Mouse (Mus musculus) Muller cell, postnatal 12 days (primary cell): ENCODE results near the gene Gpr63.
"Not testable (repeated sequence)": the region's sequence is repeated elsewhere in the genome, so short reads cannot be mapped to it uniquely, and the experiment has no call there.

Experiments used
- DNase-seq: peaks from one replicate; pipeline ENCODE4 v3.0.0-alpha.2; 2015; ENCODE audit errors: inconsistent ontology term

Gene Gpr63

DNA sequence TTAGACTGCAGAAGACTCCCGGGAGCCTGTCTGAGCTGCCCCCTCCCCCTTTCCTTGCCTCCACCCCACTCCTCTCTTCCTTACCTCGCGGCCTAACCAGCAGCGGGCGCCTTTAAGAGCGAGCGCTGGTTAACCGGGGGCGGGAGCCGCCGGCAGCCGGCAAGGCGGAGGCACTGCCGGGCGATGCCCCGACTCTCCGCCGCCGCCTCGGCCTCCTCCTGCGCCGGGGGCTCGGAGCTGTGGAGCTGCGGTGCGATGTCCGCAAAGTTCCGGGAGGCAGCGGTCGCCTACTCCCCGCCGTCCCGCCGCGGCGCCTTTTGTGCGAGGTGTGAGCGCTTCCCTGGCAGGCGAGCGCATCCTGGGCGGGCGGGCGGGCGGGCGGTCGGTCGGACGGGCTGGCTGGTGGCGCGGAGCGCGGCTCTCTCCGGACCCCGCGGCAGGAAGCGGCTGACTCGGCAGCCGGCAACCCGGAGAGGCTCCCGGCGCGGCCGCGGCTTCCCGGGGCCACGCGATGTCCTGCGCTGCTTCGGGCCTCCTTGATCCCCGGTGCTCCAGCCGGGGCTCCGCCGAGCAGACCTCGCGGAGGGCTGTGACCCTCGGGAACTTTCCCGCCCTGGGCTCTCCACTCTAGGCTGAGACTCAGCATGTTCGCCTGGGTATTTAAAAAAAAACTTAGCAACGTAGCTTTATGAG is at the start of gene Gpr63:
TSS of gene Gpr63 (plus strand) at position 109 of the 693 bp plus-strand sequence.
- DNase-seq: peak; percentile 86

- DNase-seq: no peak
These were observed 46.1 kb upstream of the Gpr63 start for GRCm38 (mm10) chr4:24920006-24920577.

DNA sequence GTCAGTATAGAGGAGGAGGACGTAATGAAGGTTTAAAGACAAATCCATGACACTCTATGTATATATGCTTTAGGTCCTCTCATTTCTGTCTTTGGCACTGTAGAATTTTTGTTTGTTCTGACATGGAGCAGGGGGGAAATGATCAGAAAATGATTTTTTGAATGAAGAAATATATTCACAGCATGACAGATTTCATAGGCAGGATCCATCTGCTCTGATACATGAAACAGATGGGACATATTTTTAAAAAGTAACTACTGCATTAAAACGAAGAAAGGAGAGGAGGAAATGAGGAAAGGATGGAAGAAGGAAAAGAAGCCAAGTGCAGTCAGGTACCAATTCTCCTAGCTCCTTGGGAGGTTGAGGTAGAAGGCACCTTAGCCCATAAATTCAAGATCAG is 41.5 kb upstream of the Gpr63 start:
- no peak for DNase-seq

- DNase-seq: peak; percentile 64
These were observed 37.9 kb upstream of the Gpr63 start for GRCm38 (mm10) chr4:24928260-24928780.

- peak; percentile 70 for DNase-seq
These were observed 37.3 kb upstream of the Gpr63 start for GRCm38 (mm10) chr4:24928926-24929325.

GRCm38 (mm10) chr4:24942728-24943424 is 23.3 kb upstream of the Gpr63 start:
- peak; percentile 3 for DNase-seq

- no peak for DNase-seq
These were observed 299 bp upstream of the Gpr63 start for GRCm38 (mm10) chr4:24965918-24966298.

DNA sequence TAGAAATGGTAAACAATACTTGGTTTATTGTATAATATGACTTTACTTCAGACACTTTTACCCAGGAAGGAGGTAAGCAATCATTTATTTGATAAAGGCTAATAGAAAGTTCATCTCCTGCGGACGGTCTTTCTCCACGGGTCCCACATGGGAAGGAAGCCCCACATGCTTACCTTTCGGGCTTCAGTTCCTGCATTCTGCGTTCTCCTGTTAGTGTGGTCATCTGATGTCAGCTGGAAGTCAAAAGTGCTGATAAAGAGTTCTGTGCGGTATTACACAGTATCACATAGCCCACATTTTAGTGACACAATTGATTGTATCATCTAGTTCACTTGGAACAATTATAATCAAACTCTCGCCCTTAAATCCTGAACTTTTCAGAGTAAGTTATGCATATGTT is 1.0 kb downstream of the Gpr63 start:
- DNase-seq: no peak

GRCm38 (mm10) chr4:24978589-24978988 is 12.4 kb downstream of the Gpr63 start:
- DNase-seq: peak; percentile 24

- DNase-seq: no peak
These were observed 19.4 kb downstream of the Gpr63 start for GRCm38 (mm10) chr4:24985612-24986011.

GRCm38 (mm10) chr4:24991475-24991874 is 25.3 kb downstream of the Gpr63 start:
- DNase-seq: no peak

GRCm38 (mm10) chr4:25009328-25009727 is 43.1 kb downstream of the Gpr63 start:
- DNase-seq: not testable (repeated sequence)

DNA sequence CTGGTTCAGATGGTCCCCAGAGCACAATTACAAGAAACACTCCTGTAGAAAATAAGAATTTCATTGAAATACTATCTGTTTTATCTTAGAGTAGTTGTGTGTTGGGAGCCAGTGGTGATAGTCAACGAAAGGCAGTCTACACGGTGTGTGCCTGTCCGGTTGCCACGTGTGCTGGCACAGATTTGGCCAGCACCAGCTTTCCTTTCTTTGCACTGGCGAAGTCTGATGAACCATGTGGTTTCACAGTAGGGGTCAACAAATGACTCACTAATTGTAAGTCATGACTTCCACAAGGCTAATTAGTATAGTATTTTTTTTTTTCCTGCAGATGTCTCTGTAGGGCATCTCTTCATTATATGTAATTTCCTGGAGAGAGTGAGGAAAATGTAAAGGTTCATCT is 45.6 kb downstream of the Gpr63 start:
- peak; percentile 43 for DNase-seq

DNA sequence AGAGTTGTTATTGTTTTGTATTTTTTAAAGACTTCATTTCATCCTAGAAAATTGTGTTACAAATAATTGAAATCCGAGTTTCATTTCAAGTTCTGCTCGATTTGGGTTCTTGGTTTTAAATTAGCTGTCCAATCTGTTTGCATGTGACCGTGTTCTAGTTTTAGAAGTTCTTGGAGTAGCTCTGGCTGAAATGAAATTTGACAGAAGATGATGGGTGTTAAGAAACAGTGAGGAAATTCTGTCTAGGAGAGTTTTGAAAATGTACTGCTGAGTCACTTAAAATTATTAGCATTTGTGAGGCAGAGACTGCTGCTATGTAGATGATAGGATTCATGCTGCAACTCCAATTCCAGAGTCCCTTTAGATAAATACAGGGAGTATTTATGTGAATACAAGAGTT is 46.5 kb downstream of the Gpr63 start:
- no peak for DNase-seq

DNA sequence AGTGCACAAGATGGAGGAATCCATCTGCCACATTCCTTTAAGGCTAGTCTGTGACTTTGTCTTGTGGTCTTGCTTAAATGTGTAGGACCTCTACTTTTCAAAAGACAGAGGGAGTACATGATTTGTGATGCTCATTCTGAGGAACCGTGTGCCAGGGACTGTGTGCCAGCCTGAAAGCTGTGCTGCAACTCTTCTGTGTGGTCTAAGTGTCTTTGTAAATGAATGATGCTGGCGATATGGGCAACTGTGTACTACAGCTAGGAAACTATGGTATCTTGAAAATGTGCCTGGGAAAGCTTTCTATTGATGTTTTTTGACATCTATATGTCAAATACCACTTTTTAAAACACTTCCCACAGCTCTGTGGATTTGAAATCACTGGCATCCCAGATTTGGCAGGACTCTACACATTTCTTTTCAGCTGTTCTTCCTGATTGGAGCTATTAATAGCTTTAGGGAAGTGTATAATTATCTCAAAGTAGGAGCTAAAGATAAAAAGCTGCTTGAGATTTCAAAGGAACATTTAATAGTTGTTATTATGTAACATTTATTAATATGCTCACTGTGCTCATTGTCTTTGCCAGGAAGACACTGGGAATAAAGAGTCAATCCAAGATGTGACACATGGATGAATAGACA is 48.9 kb downstream of the Gpr63 start:
- DNase-seq: no peak

DNA sequence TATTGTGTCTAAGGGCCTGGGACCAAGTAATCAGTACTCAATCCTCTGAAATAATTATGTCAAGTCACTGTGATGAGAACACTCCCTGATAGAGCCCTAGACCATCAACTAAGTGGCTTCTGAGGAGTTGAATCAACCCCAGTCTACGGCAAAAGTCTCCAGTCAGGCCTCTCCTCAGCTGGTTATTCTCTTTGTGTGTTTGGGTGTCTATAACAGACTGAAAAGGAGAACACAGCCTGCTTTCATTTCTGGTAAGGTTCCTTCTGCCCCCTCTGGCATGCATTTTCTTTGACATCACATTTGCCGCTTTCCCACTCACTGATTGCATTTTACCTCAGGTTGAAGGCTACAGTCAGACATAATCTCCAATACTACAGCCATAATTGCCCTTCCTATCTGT is 62.0 kb downstream of the Gpr63 start:
- no peak for DNase-seq

DNA sequence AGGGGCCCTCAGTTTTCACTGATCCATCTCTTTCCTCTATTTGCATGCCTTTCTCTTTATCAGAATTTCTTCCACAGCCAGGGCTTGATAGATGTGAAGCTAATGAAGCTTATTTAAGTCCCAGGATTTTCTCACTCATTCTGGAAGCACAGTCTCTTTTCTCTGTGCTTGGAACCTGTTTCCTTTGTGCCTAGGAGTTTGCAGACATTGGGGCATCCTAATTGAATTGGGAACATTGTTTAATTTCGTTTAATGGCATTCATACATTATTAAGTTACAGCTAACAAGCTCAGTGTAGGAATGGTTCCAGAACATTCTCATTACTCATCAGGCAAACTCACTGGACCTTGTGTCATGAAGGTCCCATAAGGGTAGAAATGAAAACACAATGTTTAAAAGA is 62.5 kb downstream of the Gpr63 start:
- peak; percentile 71 for DNase-seq

GRCm38 (mm10) chr4:25029875-25030274 is 63.7 kb downstream of the Gpr63 start:
- no peak for DNase-seq

DNA sequence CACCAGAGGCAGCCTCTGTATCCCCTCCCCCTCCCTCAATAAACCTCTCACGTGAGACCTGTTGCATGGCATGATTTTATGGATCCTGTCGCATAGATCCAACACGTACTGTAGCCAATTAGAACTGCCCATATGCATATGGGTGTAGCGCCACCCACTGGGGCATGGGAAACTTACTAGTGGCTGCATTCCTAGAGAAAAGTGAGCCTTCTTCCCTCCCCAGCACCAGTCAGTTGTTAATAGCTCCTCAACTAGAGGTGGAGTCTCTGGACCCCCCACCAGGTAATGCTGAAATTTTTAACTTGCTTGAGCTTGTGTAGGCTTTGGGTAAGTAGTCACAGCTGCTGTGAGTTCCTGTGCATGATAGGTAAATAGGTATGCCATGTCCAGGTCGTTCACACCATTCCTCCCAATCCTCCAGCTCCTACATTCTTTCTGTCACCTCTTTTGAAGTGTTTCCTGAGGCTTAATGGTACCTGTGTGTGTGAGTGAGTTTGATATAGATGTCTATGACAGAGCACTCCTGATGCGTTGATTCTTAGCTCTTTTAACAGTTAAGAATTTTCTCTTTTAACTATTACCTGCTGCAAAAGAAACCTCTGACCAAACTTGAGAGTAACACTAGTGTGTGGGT is 69.1 kb downstream of the Gpr63 start:
- DNase-seq: no peak

DNA sequence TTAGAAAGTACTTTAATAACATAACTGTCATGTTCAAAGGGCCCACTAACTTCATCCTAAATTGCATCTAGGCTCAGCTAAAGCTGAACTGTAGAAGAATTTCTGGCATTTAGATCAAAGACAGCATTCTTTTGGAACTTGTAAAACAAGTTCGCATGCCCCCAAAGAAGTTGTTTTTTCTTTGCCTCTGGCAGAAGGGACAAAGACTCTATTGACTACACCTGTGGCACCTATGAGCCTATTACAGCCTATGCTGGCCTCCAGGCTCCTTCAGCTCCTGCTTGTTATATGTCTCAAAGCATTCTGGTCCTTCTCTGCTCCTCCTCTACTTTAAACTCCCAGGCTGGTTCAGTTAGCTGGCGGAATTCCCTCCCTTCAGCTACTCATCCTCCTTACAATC is 69.6 kb downstream of the Gpr63 start:
- no peak for DNase-seq

DNA sequence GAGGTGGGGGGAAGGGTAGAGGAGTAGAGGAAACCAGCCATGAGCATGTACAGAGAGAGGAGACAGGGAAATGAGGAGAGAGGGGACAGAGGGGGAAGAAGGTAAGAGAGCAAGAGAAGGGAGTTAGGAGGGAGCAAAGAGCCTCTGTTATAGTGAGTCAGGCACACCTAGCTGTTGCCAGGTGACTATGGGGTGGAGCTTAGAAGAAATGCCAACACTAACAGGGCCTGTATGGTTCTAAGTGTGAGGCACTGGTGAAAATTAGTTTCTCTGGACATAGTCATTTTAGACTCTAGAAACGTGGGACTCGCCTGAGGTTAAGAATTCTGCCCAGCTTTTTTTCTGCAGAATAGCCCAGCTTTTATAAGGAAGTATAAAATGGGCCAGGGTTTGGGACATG is 71.1 kb downstream of the Gpr63 start:
- DNase-seq: no peak

DNA sequence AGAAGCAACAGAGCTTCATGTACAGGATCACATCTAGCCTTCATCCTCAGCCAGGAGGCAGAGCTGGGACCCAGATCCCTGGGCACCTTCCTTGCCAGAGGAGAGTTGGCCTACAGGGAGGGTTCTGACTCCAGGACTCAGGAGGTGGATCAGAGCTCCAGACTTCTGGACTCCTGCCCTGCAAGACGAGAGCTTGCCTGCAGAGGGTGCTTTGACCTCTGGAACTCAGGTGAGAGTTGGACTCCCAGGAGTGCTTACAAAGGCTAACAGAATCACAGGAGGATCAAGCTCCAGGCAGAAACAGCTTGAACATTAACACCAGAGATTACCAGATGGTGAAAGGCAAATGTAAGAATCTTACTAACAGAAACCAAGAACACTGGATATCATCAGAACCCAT is 89.3 kb downstream of the Gpr63 start:
- DNase-seq: not testable (repeated sequence)
